Mouse (Mus musculus) induced T-regulatory cell, adult 2 months (primary cell): Measurements from ENCODE around the gene Galr2.

Experiments
- DNase-seq: peaks from one replicate; pipeline ENCODE4 v3.0.0-alpha.2; 2012; ENCODE audit warnings: low read depth

Galr2 gene

DNA sequence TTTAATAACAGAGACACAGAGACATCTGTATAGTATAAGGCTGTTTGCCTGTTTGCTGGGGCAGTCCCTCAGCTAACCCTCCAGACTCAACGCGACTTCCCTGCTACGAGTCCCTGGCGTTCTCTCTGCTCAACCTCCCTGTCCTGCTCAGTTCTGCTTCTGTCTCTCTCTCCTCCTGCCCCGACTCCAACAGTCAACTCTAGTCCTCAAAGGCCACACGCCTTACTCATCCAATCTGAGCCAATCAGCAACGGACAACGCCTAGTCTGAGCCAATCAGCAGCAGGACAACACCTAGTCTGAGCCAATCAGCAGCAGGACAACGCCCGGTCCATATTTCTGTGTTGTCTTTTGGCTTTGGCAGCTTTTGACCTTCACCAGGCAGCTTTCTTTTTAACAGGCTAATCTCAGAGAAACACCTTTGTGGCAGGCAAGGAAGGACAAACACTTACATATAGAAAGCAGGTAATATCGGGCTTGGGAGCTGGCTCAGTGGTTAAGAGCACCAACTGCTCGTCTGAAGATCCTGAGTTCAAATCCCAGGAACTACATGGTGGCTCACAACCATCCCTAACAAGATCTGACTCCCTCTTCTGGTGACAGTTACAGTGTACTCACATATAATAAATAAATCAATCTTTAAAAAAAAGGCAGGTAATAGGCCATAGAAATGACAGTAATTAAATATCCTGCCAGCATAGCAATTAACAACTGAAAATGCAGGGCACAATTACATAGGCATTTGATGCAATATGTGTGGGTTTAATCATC lies 27.2 kb downstream of the Galr2 start:
- DNase-seq, result peak; percentile 21

DNA sequence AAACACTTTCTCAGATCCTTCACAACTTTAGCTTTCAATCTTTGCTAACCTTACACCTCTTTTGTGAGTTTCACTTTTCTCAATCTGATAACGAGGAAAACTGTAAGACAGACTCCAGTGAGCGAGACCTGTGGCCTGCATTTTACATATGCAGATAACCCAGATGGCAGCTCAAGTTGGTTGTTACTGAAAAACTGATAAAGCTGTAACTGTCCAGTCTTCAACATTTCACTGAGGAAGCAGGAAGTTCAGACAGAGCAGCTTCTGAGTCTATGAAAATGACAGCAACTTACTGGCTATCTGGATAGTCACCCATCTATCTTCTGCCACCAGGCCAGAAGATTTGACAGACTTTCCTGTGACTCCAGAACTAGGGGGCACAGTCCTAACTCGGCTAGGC lies 28.9 kb downstream of the Galr2 start:
- DNase-seq, result no peak

DNA sequence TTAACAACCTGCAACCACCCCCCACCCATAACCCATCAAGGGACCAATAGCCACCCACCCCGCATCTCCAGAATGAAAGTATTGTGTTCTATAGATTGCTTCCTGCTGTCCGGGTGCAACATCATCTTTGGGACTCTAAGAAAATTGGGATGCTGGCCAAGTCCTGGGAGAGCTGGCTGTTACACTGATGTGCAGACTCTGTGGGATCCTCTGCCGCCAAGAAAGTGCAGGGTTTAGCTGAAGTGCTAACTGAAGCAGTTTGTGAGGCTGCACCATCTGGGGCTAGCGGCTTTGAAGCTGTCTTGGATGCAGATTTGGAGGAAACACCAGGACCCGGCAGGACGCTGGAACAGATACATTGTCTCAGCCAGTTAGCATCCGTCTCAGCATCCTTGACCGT lies 30.4 kb downstream of the Galr2 start:
- DNase-seq, result no peak

DNA sequence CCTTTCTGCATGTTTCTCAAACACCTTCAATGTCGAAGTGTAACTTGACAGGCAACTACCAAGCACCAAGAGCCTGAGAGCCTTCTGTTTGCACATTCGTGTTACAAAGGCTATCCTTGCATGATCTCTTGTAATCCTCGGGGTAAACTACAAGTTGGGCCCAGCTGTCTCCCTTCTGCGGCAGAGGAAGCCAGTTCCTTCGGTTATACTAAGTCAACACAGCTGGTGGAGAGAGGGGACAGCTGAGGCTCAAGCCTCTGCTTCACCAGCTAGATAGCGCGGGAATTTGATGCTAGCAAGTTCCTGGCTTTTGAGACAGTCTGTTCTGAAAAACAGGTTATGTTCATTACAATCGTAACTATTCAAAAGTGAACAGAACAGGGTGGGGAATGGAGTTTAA lies 31.6 kb downstream of the Galr2 start:
- no peak for DNase-seq

DNA sequence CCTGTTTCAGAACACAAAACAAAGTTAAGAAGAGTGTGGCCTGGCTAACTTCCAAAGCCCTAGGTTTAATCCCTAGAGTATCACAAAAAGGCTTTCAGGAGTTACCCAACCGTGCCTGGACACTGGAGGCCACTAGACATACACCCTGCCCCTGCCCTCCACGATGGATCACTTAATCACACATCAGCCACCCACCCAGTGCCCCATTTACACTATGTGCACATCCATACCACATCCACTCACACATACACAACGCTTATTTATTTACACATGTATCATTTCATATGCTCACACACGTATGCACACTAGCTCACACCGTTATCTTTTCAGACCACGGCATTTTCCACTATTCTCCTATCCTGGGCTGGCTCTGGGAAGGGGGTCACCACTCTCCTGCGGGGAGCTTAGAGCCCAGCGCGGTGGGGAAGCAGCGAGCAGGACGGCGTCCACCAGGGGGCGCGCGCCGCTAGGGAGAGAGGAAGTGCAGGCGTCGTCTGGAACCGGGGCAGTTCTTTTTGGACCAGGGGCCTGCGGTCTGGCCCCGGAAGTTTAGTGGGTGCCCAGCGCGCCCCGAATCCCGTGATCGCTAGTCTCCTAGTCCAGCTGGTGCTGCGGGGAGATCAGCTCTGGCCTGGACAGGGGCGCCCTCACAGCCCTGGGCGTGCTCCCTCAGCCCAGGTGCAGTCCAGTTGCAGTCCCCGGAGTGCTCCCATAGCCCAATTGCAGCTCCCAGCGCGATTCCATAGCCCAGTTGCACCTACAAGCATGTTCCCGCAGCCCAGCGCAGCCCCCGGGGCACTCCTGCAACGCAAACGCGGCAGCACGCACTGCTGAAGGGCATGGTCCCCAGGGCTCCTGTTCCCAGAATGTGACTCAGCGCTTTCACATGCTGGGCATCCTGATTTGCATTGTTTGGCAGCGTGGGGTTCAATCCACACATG lies 38.2 kb downstream of the Galr2 start:
- peak; percentile 91 for DNase-seq

DNA sequence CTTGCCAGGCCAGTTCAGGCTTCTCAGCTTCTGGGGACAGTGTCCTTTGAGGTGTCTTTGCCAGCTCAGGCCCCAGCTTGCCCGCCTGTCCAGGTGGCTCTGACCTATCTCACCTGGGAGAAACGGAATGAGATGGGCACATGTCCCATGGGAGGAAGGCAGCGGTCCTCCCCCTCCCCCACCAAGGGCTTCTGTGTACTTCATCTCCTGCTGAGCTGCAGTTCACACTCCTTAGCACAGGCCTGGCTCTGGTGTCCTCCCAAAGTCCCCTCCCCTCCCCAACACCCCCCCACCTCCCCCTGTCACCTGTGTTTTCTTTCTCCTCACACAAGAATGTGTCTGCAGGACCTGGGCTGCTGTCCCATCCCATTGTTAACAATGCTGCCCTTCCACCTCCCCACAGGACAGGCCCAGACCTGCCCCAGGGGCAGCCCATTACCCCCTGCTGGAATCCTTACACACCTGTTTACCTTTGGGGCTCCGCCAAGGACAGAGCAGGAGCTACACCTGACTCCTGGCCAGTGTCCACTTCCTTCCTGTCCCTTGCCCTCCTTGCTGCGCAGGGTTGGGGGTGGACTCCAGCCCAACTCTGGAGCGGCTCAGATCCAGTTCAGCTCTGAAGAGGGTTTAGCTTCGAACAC lies 46.3 kb downstream of the Galr2 start:
- DNase-seq, result no peak

DNA sequence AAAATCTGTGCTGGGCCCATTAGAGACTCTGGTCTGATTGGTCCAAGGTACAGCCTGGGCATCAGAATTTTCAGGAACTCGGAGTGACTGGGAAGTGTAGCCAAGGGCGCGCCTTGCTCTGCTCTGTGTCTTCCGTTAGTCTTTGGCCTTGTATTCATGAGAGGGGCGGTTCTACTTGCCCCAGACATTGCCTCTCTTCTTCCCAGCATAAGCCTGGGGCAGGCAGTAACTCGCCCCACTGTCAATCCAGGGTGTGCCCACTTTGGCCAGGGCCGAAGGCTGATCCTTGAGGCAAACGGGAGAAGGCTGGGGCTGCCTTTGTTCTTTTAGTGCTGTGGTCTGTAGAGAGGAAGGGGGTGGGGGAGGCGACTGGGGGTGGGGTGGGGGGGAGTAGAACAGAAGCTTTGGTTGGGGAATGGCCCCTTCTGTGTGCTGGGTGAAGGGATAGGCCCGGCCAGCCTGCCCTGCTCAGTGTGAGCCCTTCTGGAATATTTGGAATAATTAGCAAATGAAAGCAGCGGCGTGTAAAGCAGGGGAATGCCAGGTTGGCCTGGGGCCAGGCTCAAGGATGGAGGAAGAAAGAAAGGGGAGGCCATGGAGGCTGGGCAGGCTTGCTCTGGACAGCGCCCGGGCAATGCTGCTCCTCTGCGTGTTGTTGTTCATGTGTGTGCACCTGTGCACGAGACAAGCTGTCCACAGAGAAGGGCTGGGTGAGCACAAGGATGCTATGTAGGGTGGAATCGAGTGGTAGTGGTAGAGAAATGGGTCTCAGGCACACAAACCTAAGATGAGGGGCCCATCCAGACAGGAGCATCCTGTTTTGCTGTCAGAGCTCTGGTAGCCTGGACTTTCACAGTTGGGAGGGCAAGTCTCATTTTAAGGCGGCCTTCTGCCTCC lies 48.8 kb downstream of the Galr2 start:
- no peak for DNase-seq

DNA sequence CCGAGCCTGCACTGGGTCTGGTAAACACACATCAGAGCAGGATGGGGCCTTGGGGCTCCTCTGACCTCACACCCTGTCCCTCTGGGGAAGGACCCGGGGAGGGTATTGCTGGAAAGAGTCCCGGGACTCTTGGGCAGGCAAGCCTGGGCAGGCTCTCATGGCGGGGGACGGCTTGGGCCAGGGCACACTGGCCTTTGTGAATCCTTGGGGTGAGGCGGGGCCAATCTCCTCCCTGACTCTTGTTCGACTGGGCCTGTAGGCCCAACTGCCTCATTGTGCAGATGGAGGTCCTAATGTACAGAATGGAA lies 49.4 kb downstream of the Galr2 start:
- DNase-seq, result no peak

DNA sequence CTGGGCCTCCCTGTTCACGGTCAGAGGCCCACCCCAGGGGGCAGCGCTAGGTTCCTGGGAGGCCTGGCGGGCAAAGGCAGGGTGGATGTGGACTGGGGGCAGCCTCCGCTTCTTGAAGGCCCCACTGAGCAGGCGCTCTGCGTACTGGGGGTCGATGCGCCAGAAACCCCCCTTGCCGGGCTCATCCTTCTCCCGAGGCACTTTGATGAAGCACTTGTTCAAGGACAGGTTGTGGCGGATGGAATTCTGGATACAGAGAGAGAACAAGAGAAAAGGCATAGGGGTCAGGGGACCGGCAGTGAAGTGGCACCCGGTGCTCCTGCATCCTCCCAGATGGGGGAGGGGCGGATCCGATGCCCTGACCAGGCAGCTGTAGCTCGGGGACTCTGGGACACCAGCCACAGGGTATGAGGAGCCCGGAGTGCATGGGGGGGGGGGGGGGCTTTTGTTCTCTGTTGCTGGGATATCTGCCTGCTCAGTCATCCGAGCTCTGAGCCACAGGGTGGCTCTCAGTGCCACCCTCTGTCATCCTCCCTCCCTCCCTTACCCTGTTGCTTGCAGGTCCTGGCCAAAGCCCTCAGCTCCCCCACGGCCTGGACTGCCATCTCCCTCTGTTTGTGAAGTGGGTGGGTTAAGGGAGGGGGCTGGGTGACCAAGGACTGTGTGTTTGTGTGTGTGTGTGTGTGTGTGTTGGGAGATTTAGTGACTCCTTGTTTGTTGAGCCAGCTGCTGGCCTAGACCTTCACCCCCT lies 51.7 kb downstream of the Galr2 start:
- DNase-seq, result no peak

DNA sequence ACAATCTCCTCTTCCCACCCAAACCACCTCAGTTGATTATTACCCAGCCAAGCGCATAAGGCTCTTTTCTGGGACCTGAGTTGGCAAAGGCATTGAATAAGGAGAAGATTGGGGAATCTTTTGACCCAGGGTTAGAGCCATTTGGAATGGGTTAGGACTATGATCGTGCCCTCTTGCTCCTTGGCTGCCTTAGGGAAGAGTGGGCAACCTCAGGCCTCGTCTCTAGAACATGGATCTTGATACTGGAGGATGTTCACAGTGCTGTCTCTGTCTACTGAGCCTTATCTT lies 52.2 kb downstream of the Galr2 start:
- no peak for DNase-seq
